Mouse (Mus musculus): ENCODE results near the gene Atp11b.

Gene Atp11b

DNA sequence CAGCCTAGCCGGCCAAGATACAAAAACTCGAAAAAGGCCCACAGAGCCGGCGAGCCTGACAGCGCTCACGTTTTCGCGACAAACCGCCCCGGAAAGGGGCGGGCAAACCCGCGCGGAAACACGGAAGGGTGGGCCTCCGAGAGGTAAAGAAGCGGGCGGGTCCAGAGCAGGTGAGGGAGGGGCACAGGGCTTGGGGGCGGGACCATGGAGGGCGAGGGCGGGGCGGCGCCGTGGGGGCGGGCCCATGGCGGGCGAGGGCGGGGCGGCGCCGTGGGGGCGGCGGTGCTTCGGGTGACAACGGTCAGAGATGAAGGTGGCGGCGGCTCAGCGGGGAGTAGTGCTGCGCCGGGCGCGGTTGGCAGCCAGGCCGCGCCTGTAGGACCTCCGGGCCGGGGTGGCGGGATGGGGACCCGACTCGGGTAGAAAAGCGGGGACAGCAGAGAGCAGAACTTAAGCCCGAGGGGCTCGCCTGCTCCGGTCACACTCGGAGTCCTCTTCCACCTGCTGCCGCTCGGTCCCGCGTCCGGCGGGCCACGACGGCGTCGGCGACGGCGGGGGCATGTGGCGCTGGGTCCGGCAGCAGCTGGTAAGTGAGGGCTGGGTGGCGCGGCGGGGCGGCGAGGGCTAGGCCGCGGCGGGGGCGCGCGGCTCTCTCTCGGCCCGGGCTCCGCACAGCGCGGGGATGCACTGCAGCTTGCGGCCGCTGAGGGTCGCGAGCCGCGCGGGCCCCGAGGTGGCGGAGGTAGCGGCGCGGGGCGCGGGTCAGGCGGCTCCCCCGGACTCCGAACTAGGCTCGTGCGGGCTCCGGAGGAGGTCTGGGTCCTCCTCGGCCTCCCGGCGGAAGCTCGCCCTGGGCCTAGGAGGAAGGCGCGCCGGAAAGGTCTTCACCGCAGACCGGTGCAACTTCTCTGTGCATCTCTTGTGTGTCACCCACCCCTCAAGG, at the start of gene Atp11b:
Gene Atp11b, plus strand, starts transcription at position 282 of the 943 bp plus-strand sequence.
- peak; percentile 86 for DNase-seq (ENCODE audit: low read depth, low spot score)

DNA sequence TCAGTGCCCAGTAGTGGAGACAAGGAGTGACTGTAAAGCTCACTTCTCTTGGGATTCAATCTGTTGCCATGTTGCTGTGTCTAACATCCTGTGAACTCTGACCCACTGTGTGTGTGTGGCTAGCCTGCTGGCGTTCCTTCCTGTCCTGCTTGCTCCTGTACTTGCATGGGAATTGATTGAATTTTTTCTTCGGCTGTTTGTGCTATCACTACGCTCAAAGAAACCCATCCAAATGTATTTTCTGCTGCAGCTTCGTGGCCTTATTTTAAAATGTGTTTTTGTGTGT, 49.6 kb upstream of the Atp11b start:
- no peak for DNase-seq (ENCODE audit: low read depth, low spot score)

DNA sequence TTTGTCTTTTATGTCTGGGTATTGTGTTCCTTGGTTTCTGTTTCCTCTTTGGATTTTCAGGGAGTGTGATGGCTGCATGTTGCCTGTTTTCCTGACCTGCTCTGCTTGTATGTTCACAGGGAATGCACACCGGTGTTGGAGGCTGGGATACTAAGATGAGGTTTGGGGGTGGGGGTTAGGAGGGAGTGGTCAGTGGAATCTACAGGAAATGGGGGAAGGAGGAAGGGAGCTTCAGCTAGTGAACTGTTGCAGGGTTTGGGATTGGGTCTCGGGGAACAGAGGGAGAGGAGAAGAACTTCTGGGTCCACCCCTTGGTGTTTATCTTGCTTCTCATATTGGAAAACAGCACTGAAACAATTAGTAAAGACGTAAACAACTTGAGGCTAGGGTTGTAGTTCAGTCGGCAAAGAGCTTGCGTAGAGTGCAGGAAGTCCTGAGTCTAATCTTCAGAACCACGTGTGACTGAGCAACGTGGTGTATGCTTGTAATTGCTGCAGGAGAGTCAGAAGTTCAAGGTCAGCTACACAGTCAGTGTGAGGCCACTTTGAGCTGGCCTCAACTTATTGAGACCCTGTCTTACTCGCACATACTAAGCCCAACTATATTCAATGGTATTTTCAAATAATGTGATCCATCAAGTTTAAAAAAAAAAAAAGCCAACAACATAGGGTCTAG, 34.2 kb upstream of the Atp11b start:
- no peak for DNase-seq (ENCODE audit: low read depth, low spot score)

DNA sequence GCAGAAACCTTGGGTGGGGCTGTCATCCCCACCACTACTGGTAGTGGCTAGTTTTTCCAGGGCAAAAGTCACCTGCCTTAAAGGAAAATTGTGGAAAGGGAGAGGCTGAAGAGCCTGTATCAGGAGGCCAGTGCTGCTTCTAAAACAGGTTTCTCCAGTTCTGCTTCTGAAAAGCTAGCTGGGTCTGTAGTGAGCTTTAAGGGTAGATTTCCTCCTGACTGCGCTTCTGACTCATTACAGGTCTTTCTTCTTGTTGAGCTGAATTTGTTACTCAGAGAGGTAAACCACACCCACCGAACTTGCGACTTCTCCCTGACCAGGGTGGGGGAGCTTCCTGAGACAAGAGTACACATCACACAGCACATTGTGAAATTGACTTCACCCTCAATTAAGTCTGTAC, 33.1 kb upstream of the Atp11b start:
- DNase-seq (ENCODE audit: low read depth, low spot score): no peak

DNA sequence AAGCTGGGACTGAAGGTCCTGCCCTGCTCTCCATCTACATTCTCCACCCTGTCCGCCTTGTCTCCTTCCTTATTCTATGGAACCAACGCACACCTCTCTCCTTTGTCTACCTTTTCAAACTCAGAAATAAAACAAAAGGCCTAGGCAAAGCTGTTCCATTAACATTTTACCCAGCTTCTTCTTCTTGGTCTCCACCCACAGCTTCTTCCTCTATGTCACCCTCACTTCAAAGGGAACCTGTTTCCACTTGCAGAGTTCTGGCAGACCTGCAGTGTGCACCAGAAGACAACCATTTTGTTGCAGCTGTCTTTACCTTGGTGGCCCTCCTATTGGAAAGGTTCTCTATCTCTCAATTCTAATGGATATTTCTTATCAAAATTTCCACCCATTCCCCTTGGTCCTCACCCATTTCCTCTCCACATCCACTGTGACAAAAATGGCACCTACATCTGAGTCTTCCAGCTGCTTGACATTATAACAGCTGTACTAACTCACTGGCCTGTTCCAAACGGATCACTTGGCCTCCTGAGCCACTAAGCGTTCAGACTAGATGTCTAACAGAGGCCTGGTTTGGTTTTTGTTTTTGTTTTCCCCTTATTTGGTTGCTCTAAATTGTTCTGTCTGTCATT, 32.0 kb upstream of the Atp11b start:
- DNase-seq (ENCODE audit: low read depth, low spot score): no peak

DNA sequence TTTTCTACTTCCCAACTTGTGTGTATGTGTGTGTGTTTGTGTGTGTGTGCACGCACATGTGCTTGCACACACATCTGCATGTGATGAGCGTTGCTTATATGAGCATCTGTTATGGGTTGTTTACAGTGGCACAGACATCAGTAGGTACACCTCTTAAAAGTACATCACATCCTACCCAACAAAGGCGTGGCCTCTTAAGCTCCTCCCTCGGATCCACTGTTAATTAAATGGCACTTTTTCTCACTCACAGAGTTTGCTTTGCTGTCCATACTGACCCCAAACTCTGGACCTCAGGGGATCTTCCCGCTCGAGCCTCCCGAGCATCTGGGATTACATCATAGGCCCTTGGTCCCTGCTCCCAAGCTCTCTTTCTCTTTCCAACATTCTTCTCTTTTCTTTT, 31.1 kb upstream of the Atp11b start:
- DNase-seq (ENCODE audit: low read depth, low spot score): no peak

DNA sequence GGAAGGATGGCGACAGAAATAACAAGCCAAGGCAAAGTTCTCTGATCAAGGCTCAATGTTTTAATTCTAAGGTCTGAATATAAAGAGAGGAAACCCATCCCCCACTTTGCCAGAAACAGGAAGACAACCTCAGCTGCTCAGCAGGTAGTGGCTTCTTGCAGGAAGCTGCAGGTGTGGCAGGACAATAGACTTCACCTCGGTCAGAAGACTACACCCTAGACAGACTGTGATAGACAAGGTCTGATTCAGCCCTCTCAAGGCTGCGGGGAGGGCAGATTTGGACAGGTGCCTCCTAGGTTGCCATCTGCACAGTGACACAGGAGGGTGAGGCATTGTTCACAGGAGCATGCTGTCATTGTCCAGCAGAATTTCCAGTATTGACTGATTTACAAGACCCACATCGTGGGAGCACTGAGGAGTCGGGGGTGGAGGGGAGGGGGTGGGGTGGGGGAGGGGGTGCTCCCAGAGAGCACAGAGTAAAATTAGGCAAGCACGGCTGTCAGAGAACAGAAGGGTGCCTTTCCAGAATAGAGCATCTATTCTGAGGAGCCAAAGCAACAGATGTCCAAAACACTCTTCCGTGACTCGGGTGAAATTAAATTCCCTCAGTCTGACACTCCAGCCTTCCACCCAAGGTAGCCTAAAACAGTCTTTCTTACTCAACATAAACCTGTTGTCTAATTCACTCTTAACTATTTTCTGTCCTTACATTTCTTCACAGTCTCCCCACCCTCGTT, 30.2 kb upstream of the Atp11b start:
- DNase-seq (ENCODE audit: low read depth, low spot score): no peak

DNA sequence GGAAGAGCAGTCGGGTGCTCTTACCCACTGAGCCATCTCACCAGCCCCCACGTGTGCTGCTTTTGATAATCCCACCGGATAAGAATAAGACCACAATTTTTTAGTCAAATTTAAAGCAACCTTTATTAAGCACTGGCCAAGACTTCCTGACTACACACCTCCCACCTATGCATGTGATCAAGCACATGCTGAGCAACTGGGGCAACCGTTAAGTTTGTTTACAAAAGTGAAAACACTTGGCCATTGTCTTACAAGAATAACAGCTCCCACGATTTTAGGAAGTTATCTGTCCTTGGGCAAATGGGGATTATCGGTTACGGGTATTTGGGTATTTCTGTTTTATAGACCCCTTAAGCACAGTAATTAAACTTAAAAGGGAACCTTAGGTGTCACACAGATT, 28.8 kb upstream of the Atp11b start:
- DNase-seq (ENCODE audit: low read depth, low spot score): no peak

DNA sequence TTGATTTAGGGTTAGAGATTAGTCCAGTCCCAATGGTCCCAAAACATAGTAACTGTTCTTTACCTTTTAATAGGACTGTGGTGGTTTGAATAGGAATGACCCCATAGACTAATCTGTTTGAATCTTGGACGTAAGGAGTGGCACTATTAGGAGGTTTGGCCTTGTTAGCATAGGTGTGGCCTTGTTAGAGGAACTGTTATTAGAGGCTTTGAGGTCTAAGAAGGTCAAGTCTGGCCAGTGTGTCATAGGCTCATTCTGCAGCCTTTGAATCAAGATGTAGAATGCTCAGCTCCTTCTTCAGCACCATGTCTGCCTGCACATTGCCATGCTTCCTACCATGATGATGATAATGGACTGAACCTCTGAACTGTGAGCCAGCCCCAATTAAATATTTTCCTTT, 27.0 kb upstream of the Atp11b start:
- no peak for DNase-seq (ENCODE audit: low read depth, low spot score)

DNA sequence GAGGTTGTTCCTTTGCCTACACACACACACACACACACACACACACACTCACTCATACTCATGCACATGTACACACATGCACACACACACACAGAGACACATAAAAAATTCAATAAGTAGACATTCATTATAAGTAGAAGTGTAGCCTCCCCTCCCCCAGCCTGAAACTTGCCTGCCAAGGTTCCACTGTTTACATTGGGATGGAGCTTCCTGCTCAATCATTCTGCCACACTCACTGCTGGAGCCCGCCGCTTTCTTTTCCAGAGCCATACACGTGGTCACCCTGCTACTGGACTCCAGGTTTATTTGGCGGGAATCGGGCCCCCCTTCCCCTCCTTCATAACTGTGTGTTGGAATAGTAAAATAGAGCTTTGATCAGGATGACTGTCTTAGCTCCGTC, 24.4 kb upstream of the Atp11b start:
- DNase-seq (ENCODE audit: low read depth, low spot score): no peak

DNA sequence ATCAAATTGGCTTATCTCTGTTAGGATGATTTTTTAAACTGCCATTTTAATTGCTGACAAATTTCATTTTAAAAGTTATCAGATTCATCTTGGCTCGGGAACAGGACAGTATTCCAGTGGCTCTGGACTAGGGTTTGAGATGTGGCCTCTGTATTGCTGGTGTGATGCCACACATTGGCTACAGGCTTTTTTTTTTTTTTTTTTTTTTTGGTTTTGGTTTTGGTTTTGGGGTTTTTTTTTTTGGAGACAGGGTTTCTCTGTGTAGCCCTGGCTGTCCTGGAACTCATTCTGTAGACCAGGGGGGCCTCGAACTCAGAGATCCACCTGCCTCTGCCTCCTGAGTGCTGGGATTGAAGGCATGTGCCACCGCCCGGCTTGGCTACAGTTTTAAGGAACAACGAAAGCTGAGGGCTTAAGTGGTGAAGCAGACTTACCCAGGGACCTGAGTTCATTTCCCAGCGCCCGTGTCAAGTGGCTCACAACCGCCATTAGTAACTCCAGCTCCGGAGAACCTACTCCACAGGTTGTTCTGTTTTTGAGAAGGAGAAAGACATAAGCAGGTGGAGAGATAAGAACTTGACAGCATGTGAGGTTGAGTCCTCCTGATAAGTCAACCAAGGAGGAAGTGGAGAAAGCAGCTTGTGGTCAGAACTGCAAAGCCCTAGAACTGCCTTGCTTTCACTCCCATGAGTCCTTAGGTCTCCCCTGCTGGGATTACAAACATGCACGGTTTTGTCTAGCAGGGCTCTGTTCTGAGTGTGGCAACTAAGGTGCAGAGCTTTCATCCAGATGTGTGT, 21.7 kb upstream of the Atp11b start:
- DNase-seq (ENCODE audit: low read depth, low spot score): no peak

DNA sequence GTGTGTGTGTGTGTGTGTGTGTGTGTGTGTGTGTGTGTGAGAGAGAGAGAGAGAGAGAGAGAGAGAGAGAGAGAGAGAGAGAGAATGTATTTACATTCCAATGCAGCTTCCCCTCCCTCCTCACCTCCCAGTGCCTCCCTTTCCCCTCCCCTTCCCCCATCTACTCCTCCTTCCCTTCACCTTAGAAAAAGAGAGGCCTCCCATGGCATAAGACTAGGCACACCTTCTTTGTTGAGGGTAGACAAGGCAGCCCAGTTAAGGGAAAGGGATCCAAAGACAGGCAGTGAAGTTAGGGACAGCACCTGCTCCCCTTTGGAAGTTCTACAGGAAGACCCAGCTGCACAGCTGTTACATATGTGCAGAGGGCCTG, 21.1 kb upstream of the Atp11b start:
- DNase-seq (ENCODE audit: low read depth, low spot score): no peak

DNA sequence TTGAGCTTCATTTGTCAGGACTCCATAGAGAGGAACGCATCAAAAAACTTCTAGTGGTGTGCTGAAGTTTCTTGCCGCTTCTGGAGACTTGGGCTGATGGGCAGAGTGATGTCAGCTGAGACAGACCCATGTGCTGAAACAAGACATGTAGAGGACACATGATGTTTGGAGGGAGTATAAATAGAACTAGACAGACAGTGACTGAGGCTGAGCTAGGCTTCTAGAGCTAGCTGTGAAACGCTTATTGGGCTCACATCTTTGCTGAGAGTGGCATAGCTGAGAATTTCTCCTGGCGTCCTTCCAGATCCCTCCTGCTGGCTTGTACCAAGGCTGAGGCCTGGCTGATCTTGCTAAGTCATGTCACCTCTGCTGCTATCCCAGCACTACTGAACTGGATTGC, 19.4 kb upstream of the Atp11b start:
- DNase-seq (ENCODE audit: low read depth, low spot score): no peak

DNA sequence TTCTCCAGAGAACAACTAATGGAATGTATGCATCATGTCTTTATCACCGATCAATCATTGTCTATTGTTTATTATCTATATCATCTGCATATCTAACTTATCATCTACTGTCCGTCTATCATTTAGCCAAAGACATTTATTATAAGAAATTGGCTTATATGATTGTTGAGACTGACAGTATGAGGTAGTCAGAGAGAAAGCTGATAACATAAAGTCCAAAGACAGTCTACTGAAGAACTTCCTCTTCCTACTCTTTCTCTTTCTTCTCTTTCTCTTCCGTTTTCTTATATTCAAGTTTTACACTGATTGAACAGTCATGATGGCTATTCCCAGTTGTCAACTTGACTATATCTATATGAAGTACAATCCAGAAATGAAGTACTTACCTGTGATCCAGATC, 15.8 kb upstream of the Atp11b start:
- DNase-seq (ENCODE audit: low read depth, low spot score): no peak

DNA sequence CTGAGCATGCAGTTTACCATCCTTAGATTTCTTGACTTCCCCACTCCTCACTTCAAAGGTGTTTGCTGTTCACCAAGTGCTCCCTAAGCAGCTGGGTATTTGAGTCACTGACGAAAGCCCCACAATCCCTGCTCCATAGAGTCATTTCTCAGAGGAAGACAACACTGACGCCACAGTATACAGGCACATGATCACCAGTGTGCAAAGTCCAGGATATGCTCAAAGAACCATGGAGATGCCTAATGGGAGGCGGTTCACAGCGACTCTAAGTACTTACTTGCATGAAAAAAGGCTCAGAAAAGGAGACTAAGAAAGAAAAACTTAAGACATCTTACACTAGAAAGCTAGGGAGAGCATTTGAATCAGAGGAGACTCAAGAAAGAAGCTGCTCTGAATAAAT, 8.9 kb upstream of the Atp11b start:
- DNase-seq (ENCODE audit: low read depth, low spot score): no peak

DNA sequence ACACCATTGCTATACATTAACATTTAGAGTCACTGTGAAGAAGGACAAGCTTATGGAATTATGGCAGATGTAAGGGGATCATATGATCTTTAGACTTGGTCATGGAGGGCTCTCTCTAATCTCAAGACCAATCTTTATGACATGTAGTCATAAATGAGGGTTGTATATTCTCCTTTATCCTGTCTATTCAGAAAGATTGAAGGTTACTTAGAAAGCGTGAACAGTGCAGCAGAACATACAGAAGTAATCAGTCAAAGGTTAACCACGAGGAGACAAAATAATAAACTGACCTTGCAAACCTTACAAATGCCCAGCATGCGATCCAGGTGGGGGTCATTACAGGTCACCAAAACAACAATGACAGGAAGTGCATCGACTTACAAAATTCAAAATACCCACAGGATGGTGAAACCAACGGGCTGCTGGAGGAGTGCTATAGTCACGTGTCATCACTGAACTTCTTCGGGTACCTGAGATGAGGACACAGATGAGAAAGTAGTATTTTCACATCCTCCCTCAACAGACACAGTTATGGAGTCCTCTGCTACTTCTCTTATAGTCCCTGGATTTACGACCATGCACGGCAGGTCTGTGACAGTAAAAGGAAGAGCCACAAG, 7.0 kb upstream of the Atp11b start:
- DNase-seq (ENCODE audit: low read depth, low spot score): no peak

DNA sequence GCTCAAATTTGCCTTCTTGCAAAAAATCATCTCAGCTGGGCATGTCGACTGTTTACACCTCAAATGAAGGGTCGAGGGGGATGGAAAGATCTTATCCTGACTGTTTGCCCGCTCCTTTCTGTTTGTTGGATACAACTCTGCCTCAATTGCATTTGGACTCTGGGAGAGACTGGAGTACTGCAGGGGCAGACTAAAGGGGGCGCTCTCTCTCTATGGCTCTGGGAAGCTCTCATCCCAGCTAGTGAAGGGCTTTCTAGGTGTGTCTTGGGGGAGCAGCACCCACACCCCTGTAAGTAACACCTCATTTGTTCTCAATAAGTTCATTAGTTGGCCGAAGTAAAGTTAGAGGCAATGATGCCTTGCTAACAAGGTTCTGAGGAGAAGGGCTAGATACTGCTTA, 3.6 kb upstream of the Atp11b start:
- no peak for DNase-seq (ENCODE audit: low read depth, low spot score)

DNA sequence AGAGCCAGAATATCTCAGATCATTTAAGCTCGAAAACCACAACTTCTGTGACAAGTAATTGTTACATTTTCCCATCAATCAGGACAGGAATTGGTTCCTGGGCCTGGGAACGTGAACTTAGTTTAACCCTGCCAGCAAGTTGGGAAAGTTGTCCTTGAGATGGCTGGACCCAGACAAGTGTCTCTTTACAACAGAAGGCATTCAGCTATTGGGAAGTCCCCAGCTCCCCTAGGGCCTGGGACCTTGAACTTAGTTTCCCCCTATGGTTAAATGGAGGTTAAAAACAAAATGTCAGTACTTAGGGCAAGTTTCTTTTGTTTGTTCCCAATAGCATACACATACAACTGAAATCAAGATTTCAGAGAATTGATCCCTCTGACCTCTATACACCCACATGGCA, 2.2 kb upstream of the Atp11b start:
- DNase-seq (ENCODE audit: low read depth, low spot score): no peak

DNA sequence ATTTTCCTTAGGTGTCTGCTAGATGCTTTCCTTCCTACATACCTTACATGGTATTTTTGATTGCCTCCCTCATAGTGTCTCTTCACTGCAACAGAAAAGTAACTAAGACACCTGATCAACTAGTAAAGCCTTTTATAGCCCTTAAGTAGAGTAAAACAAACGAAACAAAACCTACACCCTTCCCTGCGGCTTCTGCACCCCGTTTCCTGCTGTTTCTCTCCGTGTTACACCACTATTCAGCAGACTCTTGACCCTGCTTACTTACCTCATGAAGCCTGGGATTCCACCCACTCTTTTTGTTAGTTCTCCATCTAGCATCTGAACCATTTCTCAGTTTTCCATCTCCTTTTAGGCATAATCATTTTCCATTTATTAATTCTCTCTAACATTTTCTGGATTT, 8.8 kb downstream of the Atp11b start:
- DNase-seq (ENCODE audit: low read depth, low spot score): no peak

DNA sequence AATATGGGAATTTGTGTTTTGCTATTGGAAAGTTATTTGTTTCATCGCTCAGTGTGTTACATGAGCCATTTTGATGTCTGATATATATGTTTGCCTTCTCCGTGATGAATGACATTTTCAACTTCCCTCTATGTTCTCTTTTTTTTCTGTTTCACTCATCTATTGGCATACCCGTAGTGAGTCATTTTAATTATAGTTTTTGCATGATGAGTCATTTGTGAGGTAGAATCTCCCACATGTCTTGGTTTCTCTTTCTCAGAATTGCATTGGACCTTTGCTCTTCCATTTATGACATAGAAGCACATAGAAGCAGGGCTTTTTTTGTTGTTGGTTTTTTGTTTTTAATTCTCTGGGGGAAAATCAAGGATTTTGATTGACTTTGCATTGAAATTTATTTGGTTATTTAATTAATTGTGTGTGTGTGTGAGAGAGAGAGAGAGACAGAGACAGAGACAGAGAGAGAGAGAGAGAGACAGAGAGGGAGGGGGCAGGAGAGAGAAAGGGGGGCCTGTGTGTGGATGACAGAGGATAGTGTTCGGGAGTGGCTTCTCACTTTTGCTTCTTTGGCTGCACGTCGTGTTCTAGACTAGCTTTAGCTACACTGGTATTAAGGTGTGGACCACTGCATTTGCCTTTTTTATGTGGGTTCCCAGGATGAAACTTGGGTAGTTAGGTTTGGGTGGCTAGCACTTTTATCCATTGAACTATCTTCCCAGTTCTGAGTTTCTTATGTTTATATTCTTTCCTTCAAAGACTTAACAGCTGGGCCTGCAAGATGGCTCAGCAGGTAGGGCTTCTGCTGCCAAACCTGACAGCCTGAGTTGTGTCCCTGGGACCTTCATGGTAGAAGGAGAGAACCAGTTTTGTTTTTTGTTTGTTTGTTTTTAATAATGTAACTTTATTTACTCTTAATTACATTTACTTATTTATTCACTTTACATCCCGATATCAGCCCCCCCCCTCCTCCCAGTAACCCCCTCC, 11.0 kb downstream of the Atp11b start:
- DNase-seq (ENCODE audit: low read depth, low spot score): no peak

All from forelimb bud, embryonic 11.5 days (tissue).